Mouse (Mus musculus) heart, adult 11 months (tissue): ENCODE measurements around the gene Thbs1.

Experiments
- DNase-seq: peaks from one replicate; pipeline ENCODE4 v3.0.0; 2022

Thbs1 gene

DNA sequence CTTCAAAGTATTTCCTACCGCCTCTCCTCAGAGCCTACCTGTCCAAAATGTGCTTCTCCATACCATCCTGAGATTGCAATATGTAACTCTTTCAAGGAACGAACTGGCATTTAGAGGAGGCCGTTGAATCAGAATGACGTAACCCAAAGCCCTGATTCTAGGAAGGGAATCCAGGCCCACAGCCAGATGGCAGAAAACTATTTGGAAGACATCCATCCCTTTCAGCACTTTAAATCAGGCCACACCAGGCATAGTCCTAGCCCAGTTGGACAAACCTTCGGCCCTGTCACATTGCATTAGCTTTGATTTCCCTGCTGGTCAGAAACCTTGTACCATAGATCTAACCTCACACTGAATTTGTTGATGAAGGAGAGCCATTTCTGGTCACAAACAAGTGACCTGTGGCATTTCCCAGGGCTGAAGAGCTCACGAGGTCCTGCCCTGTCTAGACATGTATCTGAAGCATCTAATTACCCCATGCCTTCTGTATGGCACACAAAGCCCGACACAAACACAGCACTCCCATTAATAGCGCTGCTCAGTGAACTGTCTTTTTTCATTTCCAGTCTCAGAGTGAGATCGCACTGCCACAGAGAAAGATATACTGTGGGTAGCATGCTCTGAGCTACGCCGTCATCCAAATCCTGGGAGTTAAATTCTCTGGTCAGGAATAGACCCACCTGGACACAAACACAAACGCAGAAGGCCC, 38.3 kb downstream of the Thbs1 start:
- DNase-seq, result peak; percentile 96

DNA sequence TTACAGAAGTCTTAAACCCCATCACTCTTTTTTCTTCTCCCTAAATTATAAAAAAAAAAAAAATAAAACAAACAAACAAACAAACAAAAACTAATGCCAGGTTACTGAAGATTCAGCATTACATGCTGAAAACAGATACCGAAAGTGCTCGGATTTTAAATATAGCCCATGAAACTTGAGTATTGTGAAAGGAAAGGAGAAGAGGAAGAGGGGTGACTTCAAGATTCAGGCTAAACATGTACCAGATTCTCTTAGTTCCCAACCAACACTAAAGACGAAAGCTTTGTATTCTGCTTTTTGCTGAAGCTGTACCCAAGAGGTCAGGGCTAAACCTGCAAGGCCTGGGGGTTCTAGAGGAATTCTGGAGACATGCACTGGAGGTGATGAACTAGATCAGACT, 46.4 kb downstream of the Thbs1 start:
- DNase-seq, result peak; percentile 49

DNA sequence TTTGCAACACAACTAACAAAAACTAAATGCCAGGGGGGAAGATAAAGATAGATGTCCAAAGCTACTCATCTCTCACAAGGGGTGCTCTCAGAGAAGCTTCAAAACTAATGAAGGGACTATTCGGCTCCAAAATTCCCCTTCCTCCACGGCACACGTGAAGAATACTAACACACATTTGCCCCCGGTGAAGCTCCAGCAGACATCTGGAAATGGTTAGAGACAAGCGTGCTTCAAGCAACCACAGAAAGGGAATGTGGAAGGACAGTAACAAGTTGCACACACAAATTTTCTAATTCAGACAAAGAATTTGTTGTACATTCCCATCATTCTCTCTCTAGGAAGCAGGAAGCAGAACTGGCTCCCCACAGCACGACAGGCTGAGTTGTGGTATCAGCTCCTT, 47.5 kb downstream of the Thbs1 start:
- DNase-seq, result peak; percentile 30

DNA sequence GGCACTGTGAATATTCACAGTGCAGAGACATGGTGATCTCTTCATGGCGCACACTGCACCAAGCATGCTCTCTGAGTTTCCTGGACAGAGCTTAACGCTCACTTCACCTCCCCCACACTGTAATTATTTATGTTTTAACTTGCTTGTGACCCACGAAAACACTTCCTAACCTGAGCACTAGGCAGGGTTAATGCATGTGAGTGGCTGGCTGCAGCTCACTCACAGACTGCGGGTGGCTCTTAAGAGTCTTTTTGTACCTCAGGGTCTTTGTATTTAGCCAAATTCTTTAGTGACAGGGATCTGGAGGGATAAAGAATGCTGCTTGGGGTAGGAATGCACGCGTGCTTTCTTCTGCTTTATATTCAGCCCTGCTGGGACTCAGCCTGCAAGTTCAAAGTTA, 48.9 kb downstream of the Thbs1 start:
- DNase-seq, result peak; percentile 60

DNA sequence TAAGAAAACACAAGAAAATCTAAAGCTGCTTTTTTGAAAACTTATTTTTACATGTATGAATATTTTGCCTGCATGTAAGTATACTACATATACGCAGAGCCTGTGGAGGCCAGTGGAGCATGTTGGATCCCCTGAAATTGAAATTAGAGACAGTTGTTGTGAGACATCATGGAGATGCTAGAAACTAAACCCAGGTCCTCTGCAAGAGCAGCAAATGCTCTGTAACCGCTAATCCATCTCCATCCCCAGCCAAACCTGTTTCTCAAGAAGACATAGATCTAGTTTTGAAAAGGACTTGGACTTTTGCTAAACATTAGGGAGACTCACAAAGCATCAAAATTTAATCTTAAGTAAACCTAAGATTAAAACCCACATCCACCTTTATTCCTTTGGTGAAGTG, 49.3 kb downstream of the Thbs1 start:
- DNase-seq, result peak; percentile 18

- DNase-seq, result peak; percentile 75
Observed at GRCm38 (mm10) chr2:118162486-118162885, 50.8 kb downstream of the Thbs1 start.

DNA sequence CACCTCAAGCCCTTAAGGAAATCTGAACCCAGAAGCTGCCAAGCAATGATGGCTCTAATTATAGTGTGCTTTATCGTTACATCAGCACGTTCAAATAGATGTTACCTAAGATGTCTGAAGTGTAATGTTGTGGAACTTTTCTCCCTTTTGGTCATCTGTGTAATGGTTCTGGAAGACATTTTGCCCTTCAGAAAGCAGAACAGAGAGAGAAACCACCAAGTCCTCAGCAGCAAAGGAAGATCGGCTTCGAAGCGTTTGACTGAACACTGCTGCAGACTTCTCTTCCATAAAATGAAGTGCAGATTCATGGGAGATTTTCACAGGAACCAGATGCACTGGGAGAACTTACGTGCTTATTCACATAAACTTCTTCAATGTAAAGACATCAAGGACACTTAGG, 52.5 kb downstream of the Thbs1 start:
- no peak for DNase-seq

DNA sequence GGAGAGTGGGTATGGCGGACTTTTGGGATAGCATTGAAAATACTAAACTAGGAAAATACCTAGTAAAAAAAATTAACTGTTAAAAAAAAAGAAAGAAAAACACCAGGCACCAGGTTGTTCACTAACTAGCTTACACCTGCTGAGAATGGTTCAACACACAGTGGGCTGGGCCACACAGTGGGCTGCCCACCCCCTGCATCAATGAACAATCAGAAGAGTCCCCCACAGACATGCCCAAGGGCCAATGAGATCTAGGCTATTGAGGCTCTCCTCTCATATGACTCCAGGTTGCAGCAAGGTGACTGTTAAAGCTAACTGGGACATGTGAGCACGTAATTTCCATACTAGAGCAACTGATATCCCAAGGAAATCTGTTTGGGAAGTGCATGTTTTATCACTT, 54.0 kb downstream of the Thbs1 start:
- DNase-seq, result no peak

GRCm38 (mm10) chr2:118167731-118168130, 56.1 kb downstream of the Thbs1 start:
- no peak for DNase-seq

- no peak for DNase-seq
Observed at GRCm38 (mm10) chr2:118168225-118168624, 56.5 kb downstream of the Thbs1 start.

- DNase-seq, result no peak
Observed at GRCm38 (mm10) chr2:118174558-118175383, 63.1 kb downstream of the Thbs1 start.
